Mouse (Mus musculus) stomach, embryonic 15.5 days (tissue): ENCODE measurements around the gene Nedd4. TPM values are rescaled to one million over a fixed set of nuclear protein-coding genes. Genes with fewer than 3 reads are reported as not detected.

Source experiments
- ATAC-seq: fragments of 200-750 bp; cut with Nextera tagmentation; 2 replicates; pipeline ENCODE4 v1.8.0; 2017; ENCODE audit warnings: low read depth, moderate number of reproducible peaks, moderate TSS enrichment; ENCODE audit not compliant: insufficient read depth, low FRiP score
- H3K27ac ChIP-seq: fragments of 300-500 bp; sonication (generic); 2 replicates; pipeline ENCODE4 v1.5.1; 2015; ENCODE audit warnings: mild to moderate bottlenecking, inconsistent platforms
- H3K27me3 ChIP-seq: fragments of 300-500 bp; sonication (generic); replicated peaks from 2 replicates; pipeline ENCODE4 v1.6.1; 2015; ENCODE audit warnings: inconsistent platforms
- H3K36me3 ChIP-seq: fragments of 300-500 bp; sonication (generic); 2 replicates; pipeline ENCODE4 v1.6.1; 2015; ENCODE audit warnings: inconsistent platforms
- H3K4me1 ChIP-seq: fragments of 300-500 bp; sonication (generic); 2 replicates; pipeline ENCODE4 v1.6.1; 2015; ENCODE audit warnings: inconsistent platforms
- H3K4me2 ChIP-seq: fragments of 300-500 bp; sonication (generic); 2 replicates; pipeline ENCODE4 v1.6.1; 2015; ENCODE audit warnings: mild to moderate bottlenecking, inconsistent platforms
- H3K4me3 ChIP-seq: fragments of 300-500 bp; sonication (generic); replicated peaks from 2 replicates; pipeline ENCODE4 v1.5.1; 2015; ENCODE audit warnings: inconsistent platforms
- H3K9ac ChIP-seq: fragments of 300-500 bp; sonication (generic); 2 replicates; pipeline ENCODE4 v1.6.1; 2015; ENCODE audit warnings: inconsistent platforms
- H3K9me3 ChIP-seq: fragments of 300-500 bp; sonication (generic); 2 replicates; pipeline ENCODE4 v1.6.1; 2016; ENCODE audit warnings: inconsistent platforms
- WGBS: fragments of 180-500 bp; shearing (Covaris S2); methylation state at CpG from one replicate; pipeline ENCODE4 v1.1.7; 2015; 5-methylcytosine and 5-hydroxymethylcytosine counted together
- polyA plus RNA-seq: library from polyadenylated mRNA; unstranded; fragments of >200 nt; fragmentation: Nextera tagmentation; extraction: Ambion mirVana; gene quantifications from 2 replicates; pipeline ENCODE4 v1.2.1, GENCODE M21; 2015

The Nedd4 gene
- polyA plus RNA-seq, 1 experiment from 2014 or later = 502 TPM

GRCm38 (mm10) chr9:72686506-72686905, 24.4 kb downstream of the Nedd4 start:
- Histone ChIP-seq H3K27ac (no peak overlapping the region), H3K36me3 (peaks cover 58% of the 10 kb centered on the region), H3K9me3 (no peaks in the 10 kb centered on the region), H3K9ac (no peak overlapping the region), H3K4me3 (no peak overlapping the region), H3K4me2 (no peak overlapping the region), H3K4me1 (no peaks in the 10 kb centered on the region), H3K27me3 (no peaks in the 10 kb centered on the region)
- ATAC-seq = no peak
- WGBS = 76% methylated on average over 4 of the region's 4 CpGs

GRCm38 (mm10) chr9:72689522-72689921, 27.4 kb downstream of the Nedd4 start:
- Histone ChIP-seq H3K4me2 (no peak overlapping the region), H3K9ac (no peak overlapping the region), H3K4me3 (no peak overlapping the region), H3K4me1 (peaks cover 14% of the 10 kb centered on the region; the same call in 1 of the 2 replicates), H3K9me3 (no peaks in the 10 kb centered on the region), H3K36me3 (peaks cover 58% of the 10 kb centered on the region), H3K27ac (no peak overlapping the region), H3K27me3 (no peaks in the 10 kb centered on the region)
- no peak for ATAC-seq
- 61% methylated on average over 5 of the region's 5 CpGs for WGBS

DNA sequence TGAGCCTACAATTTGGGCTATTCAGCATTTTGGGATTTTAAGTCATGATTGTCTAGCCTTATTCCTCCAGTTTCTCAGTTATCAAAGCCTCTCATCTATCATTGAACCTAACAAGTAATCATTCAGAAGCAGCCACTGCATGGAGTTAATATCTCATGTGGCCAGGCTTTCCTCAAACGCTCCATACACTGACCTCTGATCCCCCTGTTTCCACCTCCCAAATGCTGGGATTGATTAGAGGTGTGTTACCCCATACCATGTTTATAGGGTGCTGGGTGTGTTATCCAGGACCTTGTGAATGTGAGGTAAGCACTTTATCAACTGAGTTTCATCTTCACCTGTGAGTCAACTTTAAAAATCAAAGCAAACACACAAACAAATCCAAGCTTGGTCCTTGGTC, 28.7 kb downstream of the Nedd4 start:
- Histone ChIP-seq H3K36me3 (peaks cover 49% of the 10 kb centered on the region), H3K4me3 (no peak overlapping the region), H3K27me3 (no peaks in the 10 kb centered on the region), H3K4me2 (no peak overlapping the region), H3K27ac (no peak overlapping the region), H3K9ac (no peak overlapping the region), H3K9me3 (no peaks in the 10 kb centered on the region), H3K4me1 (peaks cover 15% of the 10 kb centered on the region; the same call in 1 of the 2 replicates)
- WGBS = 40% methylated on average over 1 of the region's 1 CpGs
- no peak for ATAC-seq

DNA sequence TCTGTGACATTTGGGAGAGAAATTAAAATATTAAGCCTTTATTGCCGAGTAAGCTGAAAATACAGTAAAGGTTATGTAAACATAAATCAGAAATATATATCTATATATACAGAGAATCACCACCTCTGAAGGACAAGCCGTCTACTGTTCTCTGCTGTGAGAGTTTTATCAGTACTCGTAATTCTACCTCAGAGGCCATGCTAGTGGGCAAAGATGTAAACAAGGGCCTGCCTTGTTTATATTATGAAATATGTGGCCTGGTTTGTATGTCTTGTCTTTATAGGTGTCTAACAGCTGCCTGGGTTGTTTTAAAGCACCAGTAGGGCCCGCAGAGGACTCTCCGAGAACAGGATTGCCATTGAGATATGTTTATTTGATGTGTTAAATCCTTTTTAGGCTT, 29.8 kb downstream of the Nedd4 start:
- no peak for ATAC-seq
- Histone ChIP-seq H3K36me3 (peaks cover 40% of the 10 kb centered on the region), H3K4me1 (peaks cover 15% of the 10 kb centered on the region; the same call in 1 of the 2 replicates), H3K9ac (no peak overlapping the region), H3K27me3 (no peaks in the 10 kb centered on the region), H3K4me3 (no peak overlapping the region), H3K9me3 (no peaks in the 10 kb centered on the region), H3K4me2 (no peak overlapping the region), H3K27ac (no peak overlapping the region)
- 48% methylated on average over 5 of the region's 5 CpGs for WGBS

DNA sequence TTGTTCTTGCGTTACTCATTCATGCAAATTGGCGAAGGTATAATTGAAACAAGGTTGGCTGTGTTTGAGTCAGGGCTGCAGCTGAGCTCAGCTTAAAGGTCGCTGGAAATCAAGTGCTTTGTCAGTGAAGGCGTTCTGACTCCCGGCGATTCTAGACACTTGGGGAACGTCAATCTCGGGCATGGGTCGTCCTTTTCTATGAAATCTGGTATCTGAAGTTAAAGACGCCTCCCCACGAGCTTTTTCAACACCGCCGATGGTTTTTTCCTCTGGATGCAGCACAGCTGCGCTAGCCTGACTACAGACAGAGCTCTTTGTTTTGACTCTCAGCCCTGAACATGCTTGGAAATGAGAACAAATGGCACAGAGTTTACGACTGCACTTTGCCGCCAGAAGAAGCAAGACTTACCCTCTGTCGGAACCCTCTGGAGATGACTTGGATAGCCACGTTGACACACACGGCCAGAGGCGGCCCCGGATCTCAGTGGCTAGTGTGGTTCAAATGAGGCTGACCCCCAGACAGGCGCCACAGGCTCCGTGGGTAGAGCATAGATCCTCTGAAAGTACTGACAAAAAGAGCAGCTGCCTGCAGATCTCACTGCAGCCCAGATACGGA, 31.0 kb downstream of the Nedd4 start:
- ATAC-seq = peak; percentile 22; the same call in 1 of the 2 replicates
- H3K27ac ChIP-seq = no peak overlapping the region

GRCm38 (mm10) chr9:72693861-72694260, 31.7 kb downstream of the Nedd4 start:
- no peak for ATAC-seq
- Histone ChIP-seq H3K4me1 (peaks cover 20% of the 10 kb centered on the region), H3K27ac (no peak overlapping the region), H3K4me3 (no peak overlapping the region), H3K4me2 (no peak overlapping the region), H3K9me3 (no peaks in the 10 kb centered on the region), H3K9ac (no peak overlapping the region), H3K36me3 (peaks cover 32% of the 10 kb centered on the region), H3K27me3 (no peaks in the 10 kb centered on the region)
- 87% methylated on average over 14 of the region's 14 CpGs for WGBS

More for the DNA sequence above, 31.0 kb downstream of the Nedd4 start:
- WGBS = 68% methylated on average over 24 of the region's 24 CpGs
- H3K27me3 ChIP-seq = no peaks in the 10 kb centered on the region
- H3K9ac ChIP-seq = no peak overlapping the region
- peaks cover 32% of the 10 kb centered on the region for H3K36me3 ChIP-seq
- H3K4me3 ChIP-seq = no peak overlapping the region
- H3K4me1 ChIP-seq = peaks cover 20% of the 10 kb centered on the region
- no peak overlapping the region for H3K4me2 ChIP-seq
- H3K9me3 ChIP-seq = no peaks in the 10 kb centered on the region

DNA sequence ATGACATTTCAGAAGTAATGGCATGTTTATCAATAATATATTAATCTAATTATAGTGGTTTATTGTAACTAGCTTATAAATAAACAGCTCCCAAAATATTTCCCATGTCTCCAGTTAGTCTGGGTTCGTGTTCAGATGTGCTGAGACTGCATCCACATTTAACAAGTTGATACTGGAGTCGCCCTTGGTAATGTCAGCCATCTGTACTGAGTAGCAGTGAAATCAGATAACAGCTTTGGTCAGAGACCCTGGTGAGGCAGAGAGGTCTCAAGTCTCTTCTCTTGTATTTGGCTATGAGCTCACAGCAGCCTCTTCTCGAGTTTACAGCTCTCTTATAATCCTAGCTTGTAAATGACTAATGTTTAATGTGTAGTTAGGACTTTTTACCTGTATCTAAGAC, 34.4 kb downstream of the Nedd4 start:
- 42% methylated on average over 3 of the region's 3 CpGs for WGBS
- Histone ChIP-seq H3K36me3 (peaks cover 42% of the 10 kb centered on the region), H3K4me3 (no peak overlapping the region), H3K9ac (no peak overlapping the region), H3K4me2 (no peak overlapping the region), H3K4me1 (peaks cover 26% of the 10 kb centered on the region), H3K27ac (no peak overlapping the region), H3K27me3 (no peaks in the 10 kb centered on the region), H3K9me3 (no peaks in the 10 kb centered on the region)
- no peak for ATAC-seq

DNA sequence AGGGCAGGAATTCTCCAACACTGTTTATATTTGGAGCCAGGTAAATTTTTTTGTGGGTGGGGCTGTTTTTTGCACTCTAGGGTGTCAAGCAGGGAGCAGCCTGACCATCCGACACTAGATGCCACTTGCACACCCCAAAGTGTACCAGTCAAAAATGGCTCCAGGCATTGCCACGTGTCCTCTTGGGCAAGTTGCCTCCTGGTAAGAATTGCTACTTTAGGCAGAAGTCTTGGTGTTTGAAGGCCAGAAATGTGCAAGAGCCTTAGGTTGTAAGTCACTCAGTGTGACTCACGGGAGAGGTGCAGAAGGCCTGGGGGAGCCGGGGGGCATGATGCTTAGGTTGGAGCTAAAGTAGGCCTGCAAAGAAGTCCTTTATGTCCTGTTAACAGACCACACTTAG, 35.6 kb downstream of the Nedd4 start:
- Histone ChIP-seq H3K4me3 (no peak overlapping the region), H3K4me2 (no peak overlapping the region), H3K9ac (no peak overlapping the region), H3K9me3 (no peaks in the 10 kb centered on the region), H3K4me1 (peaks cover 26% of the 10 kb centered on the region), H3K27me3 (no peaks in the 10 kb centered on the region), H3K27ac (no peak overlapping the region), H3K36me3 (peaks cover 48% of the 10 kb centered on the region)
- WGBS = 89% methylated on average over 4 of the region's 4 CpGs
- no peak for ATAC-seq

- ATAC-seq = peak; percentile 61; the same call in 1 of the 2 replicates
- Histone ChIP-seq H3K27ac (no peak overlapping the region), H3K4me1 (peaks cover 11% of the 10 kb centered on the region), H3K9ac (no peak overlapping the region), H3K27me3 (no peaks in the 10 kb centered on the region), H3K4me3 (no peak overlapping the region), H3K9me3 (no peaks in the 10 kb centered on the region), H3K36me3 (peaks cover 40% of the 10 kb centered on the region), H3K4me2 (no peak overlapping the region)
- WGBS = 54% methylated on average over 3 of the region's 3 CpGs
Measured at GRCm38 (mm10) chr9:72699702-72700101, 37.6 kb downstream of the Nedd4 start.

- no peak overlapping the region for H3K27ac ChIP-seq
- peaks cover 47% of the 10 kb centered on the region for H3K36me3 ChIP-seq
- peaks cover 11% of the 10 kb centered on the region for H3K4me1 ChIP-seq
- no peak for ATAC-seq
- no peaks in the 10 kb centered on the region for H3K27me3 ChIP-seq
- 51% methylated on average over 8 of the region's 8 CpGs for WGBS
- no peak overlapping the region for H3K9ac ChIP-seq
- no peak overlapping the region for H3K4me2 ChIP-seq
- H3K4me3 ChIP-seq = no peak overlapping the region
- no peaks in the 10 kb centered on the region for H3K9me3 ChIP-seq
Measured at GRCm38 (mm10) chr9:72701441-72701840, 39.3 kb downstream of the Nedd4 start.

DNA sequence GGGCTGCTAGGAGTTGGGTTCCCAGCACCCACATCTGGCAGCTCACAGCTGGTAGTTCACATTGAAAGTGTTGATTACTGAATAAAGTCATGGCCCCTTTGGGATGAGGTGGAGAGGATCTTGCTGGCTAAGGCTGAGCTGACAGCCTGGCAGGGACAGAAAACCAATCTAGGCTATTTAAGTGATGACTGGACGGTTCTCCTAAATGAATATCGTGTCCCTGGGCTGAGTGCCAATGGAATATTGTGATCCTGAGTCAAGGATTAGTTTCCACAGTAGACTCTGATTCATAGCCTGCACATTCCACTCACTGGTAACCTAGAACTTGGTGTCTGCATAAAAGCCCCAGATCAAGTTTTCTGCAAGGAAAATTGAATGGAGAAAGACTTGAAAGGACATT, 39.9 kb downstream of the Nedd4 start:
- no peak overlapping the region for H3K4me2 ChIP-seq
- H3K4me3 ChIP-seq = no peak overlapping the region
- peaks cover 51% of the 10 kb centered on the region for H3K36me3 ChIP-seq
- no peaks in the 10 kb centered on the region for H3K27me3 ChIP-seq
- H3K4me1 ChIP-seq = peaks cover 11% of the 10 kb centered on the region
- no peaks in the 10 kb centered on the region for H3K9me3 ChIP-seq
- WGBS = 28% methylated on average over 2 of the region's 2 CpGs
- H3K27ac ChIP-seq = no peak overlapping the region
- no peak overlapping the region for H3K9ac ChIP-seq
- no peak for ATAC-seq

DNA sequence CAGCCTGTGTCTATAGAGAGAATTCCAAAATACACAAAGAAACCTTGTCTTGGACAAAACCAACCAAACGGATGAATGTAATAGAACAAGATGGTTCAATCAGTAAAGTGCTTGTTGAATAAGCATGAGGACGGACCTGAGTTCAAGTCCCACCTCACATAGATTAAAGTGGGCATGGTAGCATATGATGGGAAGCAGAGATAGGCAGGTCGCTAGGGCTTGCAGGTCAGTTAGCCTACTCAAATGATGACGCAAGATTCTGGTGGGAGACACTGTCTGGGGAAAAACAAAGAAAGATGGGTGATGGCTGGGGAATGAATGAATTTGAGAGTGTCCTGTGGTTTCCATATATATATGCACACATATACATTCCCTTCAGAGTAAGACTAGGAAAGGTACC, 41.0 kb downstream of the Nedd4 start:
- Histone ChIP-seq H3K27ac (no peak overlapping the region), H3K4me1 (peaks cover 7% of the 10 kb centered on the region), H3K27me3 (no peaks in the 10 kb centered on the region), H3K4me2 (no peak overlapping the region), H3K9me3 (no peaks in the 10 kb centered on the region), H3K4me3 (no peak overlapping the region), H3K9ac (no peak overlapping the region), H3K36me3 (peaks cover 51% of the 10 kb centered on the region)
- 92% methylated on average over 4 of the region's 4 CpGs for WGBS
- ATAC-seq = no peak

DNA sequence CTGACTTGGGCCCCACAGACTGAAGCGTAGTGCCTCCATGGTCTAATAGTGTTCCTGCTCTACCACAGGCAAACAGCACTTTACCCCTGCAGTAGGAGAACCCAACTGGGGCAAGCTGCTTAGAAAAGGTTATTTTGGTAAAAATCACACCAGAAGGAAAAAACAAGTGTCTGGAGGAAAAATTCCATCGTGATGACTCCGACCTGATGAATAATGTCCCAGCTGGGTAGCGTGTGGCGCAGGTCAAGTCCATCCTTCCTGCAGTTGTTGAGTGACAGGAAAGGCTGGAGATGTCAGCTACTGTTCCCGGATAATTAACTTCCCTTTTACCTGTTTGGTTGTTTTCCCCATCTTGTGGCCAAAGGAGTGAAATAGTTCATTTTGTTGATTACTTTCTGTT, 41.6 kb downstream of the Nedd4 start:
- no peak overlapping the region for H3K4me2 ChIP-seq
- no peaks in the 10 kb centered on the region for H3K27me3 ChIP-seq
- no peak overlapping the region for H3K9ac ChIP-seq
- no peaks in the 10 kb centered on the region for H3K9me3 ChIP-seq
- no peak overlapping the region for H3K4me3 ChIP-seq
- no peak for ATAC-seq
- peaks cover 49% of the 10 kb centered on the region for H3K36me3 ChIP-seq
- WGBS = 68% methylated on average over 6 of the region's 6 CpGs
- H3K4me1 ChIP-seq = peaks cover 7% of the 10 kb centered on the region
- no peak overlapping the region for H3K27ac ChIP-seq
